Mouse (Mus musculus) hematopoietic stem cell, adult 5-6 weeks (primary cell): ENCODE measurements around the gene Zfp664. TPM values are rescaled to one million over a fixed set of nuclear protein-coding genes. Genes with fewer than 3 reads are reported as not detected.

ENCODE experiments used
- ATAC-seq, 2 experiments: fragments of 125-278 bp in 1 of 2; replicated peaks in 1 of 2; 2 replicates each; pipeline ENCODE4 v1.8.0; 2016 to 2017; ENCODE audit warnings: inconsistent platforms in 2 of 2, mild to moderate bottlenecking in 2 of 2, moderate number of reproducible peaks in 2 of 2, low read depth in 1 of 2, moderate TSS enrichment in 1 of 2; ENCODE audit not compliant: low FRiP score in 2 of 2, poor library complexity in 2 of 2, severe bottlenecking in 2 of 2, insufficient read depth in 1 of 2, low TSS enrichment in 1 of 2
- total RNA-seq: library from RNA; stranded (forward); fragments of 172-1452, 232-1000 nt; gene quantifications from 2 replicates; pipeline ENCODE4 v1.2.3, GENCODE M21; 2017

Zfp664 gene
- total RNA-seq, 1 experiment from 2014 or later, result 29.1 TPM

DNA sequence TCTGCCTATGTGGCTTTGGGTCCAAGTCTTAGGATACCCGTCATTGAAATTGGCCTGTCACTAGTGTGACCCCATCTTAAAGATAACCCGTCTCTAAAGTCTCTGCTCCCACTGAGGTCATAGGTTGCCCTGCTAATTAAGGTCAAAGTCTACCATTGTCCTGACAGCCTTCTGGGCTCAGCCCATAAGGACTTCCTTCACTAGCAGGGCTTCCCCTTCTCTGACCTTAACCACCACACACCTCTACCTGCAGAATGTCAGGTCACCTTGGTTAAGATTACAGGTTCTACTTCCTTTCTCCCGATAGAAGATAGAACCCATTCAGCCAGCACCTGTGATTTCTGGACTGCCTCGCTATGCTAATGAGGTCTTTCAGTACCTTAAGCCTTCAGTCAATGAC lies 41.4 kb downstream of the Zfp664 start:
- no peak for ATAC-seq

DNA sequence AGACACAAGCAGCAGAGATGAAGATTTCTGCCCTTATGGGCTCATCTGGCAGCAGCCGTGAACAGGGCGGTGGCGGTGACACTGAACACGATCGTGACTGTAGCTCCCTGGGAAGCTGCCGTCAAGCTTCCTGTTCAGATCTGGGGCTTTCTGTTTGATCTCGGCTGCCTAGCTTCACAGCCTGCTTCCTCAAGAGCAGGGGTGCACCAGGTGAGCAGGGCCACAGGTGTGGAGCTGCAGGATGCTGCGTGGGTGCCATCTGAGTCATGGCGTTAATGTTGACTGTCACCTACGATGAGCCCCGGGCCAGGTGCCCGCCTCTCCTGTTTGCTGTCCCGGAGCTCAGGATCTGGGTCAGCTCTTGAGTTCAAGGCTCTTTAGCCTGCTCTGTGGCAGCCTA lies 44.4 kb downstream of the Zfp664 start:
- no peak for ATAC-seq

DNA sequence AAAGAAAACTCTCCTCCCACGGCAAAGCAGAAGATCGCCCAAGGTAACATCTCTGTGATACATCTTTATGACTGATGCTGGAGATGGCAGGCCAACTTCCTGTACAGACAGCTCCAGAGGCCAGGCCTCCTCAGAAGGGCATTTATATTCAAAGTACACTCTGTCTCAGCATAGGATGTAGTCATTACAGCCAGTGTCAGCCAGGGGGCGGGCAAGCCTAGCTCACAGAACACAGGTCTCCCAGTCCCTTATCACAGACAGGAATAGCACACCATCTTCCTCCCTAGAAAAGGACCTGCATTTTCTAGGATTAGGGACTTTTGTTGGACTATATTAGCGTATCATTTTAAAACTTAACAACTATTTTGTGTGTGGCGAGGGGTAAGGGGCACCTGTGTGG lies 46.4 kb downstream of the Zfp664 start:
- ATAC-seq, result peak; percentile 73 to 88

DNA sequence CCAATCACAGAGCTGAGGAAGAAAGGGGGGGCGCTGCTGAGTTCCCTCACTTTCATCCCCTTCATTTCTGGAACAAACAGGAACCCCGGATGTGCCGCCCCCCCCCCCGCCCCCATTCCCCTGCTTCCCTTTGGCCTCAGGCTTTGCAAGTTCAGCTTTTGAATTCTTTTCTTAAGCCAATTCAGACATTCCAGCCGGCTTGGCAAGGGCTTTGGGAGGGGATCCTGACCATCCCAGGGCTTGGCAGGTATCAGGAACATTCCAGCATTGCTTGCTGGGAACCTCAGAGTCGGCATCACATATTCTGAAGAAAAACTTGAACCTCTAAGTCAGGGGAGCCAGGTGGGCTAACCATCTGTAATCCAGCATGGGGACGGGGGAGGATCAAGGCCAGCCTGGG lies 49.8 kb downstream of the Zfp664 start:
- no peak for ATAC-seq

DNA sequence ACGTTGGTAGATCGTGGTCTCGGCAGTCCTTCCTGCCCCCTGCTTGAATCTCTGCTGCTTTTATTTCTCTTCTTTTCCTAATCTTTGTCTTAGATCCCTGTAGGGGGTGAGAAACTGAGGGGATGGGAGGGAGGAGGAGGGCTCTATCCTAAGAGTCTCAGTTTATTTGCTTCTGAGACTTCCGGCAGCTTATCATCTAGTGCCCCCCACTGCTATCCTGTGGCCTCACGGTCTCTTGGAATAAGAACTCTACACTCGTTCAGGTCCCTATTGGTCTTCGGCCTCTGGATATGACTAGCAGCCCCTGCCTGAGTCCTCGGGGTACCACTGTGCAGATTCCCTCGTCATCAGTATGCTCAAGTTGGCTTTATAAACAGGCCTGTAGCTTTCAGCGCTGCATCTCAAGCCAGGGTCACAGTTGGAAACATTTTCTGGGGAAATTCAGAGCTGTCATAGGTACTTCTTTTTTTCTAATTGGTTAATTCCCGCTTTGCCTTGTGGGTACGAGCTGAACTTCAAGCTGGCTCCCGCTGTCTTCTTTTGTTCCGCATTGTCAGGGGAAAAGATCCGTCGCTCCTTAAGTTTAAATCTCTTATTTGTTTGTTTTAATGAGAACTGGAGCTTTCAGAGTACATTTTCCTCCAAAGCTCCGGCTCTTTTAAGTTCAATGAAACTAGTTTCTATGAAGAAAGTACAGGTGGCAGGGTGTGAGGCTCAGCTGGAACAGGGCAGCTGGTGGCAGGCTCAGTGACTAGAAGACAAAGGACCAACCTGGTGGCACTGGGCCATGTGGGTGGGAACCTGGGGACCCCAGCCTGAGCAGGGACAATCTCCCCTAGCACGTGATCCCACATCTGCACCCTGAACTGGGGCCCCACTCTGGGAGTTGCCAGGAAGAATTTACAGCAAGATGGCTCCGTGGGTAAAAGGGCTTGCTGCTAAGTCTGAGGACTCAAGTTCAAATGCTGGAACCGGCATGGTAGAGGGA lies 50.7 kb downstream of the Zfp664 start:
- ATAC-seq, result no peak

DNA sequence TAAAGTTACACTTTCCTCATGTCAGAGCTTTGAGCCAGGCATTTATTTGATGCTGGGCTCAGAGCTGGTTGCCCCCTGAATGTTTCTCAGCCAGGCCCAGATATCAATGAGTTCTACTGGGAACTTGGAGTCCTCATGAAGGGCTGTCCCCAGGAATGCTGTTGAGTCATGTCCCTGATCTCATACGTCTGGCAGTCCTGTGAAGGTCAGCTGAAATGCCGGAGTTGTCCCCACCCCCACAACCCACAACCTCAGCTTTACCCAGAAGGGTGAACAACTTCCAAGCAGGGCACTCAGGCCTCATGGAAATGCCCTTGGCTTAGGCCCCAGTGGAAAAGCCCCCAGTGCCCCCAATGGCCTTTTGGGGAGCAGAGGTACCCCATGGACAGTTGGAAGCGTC lies 57.3 kb downstream of the Zfp664 start:
- no peak for ATAC-seq

DNA sequence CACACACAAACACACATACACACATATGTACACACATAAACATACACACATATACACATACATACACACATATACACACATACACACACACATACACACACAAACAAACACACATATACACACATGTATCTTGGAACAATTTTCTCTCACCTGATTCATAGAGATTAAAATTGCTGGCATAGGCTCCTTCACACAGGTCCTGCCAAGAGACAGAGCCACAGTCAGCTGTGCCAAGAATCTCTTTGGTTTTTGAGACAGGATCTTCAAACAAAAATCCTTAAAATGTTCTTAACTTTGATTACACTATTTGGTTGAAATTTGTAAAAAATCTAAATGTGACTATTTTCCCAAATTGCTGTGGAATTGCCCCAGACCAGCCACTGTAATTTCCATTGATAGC lies 58.9 kb downstream of the Zfp664 start:
- ATAC-seq, result no peak

DNA sequence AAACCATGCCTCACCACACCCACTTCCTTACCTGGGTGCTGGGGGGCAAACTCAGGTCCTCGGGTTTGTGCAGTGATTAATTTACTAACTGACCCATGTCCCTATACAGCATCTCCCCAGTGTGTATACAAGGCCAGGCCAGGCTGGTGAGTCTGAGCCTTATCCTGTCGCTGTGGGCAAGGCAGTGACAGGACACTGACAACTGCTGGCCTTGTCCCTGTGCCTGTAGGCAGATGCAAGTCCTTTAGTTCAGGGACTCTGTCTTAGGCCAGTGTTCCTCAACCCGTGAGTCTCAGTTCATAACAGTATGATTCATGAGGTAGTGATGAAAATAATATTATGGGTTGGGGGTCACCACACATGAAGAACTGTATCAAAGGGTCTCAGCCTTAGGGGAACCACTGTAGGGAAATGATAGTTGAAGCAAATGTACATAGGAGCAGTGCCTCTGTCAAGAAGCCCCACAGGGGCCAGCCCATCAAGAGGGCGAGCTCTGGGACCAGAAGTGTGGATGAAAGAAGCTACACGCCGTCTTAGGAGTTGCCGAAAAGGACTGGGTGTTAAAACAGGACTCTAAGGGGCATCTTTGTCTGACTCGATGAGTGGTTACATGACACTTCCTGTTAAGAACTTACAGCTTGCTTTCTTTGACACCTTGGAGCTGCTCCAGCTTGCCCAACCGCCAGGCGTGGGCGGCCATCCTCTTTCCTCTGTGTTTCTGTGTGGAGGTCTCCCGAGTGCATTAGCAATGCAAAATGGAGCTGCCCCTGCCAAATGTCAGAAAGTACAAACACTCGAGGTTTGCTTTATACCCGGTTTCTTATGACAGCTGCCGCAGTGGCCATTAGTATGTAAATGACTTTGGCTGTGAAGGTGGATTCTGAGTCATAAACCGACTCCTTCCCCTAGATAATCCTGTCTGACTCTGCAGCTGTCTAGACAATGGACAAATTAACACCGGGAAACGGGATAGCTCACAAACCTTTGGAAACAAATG lies 60.2 kb downstream of the Zfp664 start:
- peak; percentile 63 to 66 for ATAC-seq

DNA sequence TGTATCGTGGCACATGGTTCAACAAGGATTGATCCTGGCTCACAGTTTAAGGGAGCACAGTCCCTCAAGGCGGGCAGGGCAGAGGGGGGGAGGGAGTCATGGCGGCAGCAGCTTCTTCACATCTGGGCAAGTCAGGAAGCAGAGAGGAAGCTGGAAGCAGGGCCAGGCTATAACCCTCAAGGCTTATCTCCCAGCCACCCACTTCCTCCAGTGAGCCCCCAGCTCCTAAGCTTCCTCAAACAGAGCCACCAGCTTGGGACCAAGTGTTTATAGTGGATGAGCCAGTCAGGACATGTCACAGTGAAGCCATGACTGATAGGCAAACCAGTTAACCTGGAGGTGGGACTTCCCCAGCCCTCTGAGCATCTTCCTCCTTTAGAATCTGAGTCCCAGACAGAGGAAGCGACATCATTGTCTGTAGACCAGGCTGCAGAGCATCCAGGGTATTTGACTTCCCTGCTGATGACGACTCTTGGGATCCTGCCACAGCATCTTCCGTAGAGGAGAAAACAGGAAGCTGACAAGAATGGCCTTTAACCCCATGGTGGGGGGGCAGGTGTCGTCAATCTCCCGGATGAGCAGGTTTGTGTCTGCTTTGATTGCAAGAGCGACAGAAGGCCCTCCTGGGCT lies 67.0 kb downstream of the Zfp664 start:
- ATAC-seq, result peak; percentile 53 to 80; a peak in 3 of 4 replicates

DNA sequence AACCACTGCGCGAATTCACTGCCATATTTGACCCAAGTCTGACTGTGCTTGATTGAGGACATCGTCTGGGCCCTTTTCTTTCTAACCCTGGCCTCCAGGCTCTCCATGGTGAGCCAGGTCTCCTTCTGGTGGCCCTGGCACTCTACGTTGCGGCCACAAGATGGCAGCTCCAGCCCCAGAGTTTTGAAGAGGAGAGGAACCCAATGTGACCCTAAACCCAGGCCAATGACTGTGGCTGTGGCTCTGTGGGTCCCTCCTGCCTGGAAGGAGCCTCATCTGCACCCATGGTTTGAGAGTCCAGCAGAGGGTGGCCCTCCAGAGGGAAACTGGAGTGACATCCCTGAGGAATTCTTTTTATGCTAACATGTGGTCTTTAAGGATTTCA lies 67.6 kb downstream of the Zfp664 start:
- peak in 1 of 2 experiments; percentile 37; a peak in 2 of 4 replicates for ATAC-seq

DNA sequence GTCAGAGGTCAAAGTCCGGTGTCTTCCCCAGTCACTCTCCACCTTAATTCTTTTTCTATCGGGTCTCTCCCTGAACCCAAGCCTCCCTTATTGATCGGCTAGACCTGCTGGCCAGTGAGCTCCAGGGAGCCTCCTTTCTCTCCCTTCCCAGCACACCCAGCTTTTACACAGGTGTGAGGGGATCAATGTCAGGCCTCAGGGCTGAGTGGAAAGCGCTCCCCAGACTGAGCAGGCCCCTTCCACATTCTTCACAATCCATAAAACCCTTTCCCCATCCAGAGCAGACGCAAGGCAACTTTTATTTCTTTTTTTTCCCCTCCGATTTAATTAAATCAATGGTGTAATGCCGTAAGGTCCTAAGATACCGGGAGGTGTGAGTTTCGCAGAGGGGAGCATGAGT lies 68.1 kb downstream of the Zfp664 start:
- no peak for ATAC-seq

DNA sequence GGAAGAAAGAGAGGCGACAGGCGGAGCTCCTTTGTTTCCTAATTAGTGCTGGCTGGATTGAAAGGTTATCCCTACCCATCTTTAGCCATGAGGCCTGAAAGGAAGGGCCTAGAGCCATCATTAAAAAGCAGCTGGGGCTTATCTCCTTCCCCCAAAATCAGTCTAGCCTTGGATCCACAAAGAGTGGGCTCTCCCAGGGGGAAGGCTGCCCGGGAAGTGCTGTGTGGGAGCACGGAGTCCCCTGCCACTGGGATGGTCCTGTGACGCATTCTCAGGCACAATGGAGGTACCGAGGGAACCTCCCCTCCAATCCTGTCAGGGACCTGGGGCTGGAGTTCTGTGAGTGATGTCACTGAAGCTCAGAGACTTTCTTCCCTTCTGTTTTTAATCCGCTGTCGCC lies 68.6 kb downstream of the Zfp664 start:
- no peak for ATAC-seq

DNA sequence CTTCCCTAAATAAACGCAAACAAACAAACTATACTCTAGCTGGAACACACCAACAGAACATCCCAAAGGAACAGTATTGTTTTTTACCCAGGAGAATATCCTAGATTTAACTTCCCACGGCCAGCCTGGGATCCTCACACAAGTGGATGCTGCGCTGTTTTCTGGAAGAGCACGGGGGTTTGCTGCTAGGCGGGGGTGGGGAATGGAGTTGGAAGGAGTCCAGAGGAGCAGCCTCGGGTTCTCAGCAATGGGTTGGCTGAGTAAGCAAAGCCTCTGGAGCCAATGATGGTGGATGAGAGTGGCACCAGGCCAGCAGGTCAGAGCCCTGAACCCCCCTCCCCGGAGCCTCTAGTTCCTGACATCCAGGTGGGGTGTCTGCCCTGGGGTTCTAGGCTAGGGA lies 72.1 kb downstream of the Zfp664 start:
- no peak for ATAC-seq

DNA sequence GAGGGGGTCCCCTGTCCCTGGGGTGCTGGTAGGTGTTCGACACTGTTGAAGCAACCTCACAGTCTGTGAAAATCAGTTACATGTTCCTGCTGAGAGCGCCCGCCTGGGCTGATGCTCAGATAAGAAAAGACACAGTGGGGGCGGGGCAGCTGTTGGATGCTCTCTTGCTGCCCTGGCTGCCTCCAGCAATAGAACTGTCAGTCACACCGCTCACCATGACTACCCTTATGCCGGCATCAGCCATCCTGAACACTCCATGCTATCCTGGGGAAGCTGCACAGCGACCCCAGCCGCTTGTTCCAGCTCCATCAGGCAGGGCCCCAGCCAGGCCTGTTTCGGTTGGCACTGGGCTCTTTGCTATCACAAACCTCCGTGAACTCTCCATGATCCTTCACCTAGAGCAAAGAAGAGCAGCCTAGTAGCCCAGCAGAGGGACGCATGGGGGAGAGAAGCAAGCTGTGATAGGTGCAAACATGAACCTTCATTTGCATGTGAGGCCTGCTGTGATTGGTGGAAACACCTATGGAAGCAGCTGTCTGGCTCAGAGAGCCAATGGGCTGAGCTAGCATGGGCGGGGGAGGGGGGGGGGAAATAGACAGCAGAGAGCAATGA lies 80.8 kb downstream of the Zfp664 start:
- ATAC-seq, result no peak

DNA sequence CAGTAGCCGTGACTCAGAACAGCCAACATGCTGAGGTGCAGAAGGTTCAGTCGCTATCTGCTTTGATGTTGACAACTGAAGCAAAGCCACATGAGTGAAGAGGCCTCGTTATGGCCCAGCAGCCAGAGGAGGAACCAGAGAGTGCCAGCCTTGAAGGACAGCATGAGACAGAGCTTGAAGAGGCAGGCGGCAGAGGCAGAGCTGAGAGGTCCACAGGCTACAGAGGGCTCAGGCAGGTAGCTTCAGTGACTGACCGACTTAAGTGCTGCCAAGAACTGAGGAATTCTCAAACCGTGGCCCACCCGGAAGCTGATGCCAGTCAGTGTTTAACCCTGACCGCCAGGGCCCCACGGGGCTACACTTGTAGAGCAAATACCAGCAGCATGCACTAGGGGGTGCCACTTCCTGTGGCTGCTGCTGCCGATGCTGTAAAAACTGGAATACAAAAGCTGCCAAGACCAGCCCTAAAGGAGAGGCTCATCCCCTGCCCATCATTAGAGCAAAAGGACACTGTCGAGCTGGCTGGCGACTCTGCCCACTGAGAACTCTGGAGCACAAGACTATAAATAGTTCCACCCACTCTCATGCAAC lies 81.4 kb downstream of the Zfp664 start:
- peak; percentile 62 to 89 for ATAC-seq

DNA sequence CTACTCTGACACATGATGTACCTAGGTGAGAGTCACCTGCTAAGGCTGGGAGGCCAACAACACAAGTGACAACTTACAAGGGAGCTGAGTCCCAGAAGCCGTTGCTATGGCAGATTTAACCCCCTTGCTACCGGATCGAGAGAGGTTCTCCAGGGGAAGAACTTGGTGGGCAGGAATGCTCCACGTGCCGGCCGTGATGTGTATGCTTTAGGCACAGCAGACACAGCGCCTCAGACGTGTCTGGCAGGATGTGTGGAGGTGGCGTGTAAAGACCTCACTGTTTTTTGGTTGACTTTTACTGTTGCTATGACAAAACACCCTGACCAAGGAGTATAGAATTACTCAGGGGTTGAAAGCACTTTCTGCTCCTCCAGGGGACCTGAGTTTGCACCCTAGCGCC lies 81.9 kb downstream of the Zfp664 start:
- ATAC-seq, result no peak

DNA sequence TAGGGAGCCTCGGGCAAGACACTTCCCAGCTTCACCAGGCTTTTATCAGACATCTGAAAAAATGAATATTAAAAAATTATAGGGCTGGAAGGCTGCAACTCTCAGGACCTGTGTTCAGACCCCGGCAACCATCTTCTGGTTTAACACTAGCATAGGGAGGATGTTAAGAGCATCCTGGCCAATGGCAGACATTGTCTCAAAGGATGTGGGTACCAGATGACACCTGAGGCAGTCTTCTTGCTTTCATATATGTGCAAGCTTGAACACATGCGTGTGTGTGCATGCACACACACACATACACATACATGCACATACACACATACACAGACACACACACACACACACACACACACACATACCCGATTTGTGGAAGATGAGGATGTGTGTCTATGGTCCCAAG lies 82.6 kb downstream of the Zfp664 start:
- ATAC-seq, result no peak
